Mouse (Mus musculus): ENCODE measurements around the gene Snap23.

Snap23 gene

DNA sequence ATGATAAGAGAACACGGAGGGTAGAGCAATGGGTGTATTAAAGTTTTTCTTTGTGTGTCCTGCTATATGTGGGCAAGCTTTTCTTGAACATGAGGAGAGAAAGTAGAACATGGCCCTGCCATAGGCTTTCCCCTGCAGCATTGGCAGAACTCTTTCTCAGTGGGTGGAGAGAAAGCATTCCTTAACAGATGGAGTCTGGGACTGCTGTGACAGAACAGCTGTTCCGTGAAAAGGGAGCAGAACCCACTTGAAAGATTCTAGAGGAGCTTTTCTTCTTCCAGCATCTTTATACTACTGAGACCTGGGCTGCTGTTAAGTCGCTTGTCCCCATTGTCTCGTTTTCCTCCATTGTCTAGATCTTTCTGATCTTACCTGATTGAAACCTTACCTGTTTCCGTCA lies 22.3 kb downstream of the Snap23 start:
- DNase-seq, result no peak

GRCm38 (mm10) chr2:120592227-120592626 lies 24.8 kb downstream of the Snap23 start:
- DNase-seq, result no peak

DNA sequence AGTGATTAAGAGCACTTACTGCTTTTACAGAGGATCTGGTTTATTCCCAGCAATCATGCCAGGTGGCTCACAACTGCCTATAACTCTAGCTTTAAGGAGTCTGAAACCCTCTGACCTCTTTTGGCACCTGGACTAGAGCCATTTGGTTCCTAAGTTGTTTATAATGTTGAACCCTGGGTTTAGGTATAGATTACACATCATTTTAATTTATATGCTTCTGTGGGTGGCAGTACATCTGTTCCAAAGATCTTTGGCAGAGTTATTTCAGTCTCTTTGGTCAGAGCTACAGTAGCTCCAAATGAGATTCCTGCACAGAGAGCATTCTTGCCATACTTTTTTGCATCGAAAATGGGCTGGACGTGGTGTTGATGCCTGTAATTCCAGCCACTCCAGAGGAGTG lies 30.3 kb downstream of the Snap23 start:
- DNase-seq, result no peak

- no peak for DNase-seq
Measured at GRCm38 (mm10) chr2:120599506-120599905, 32.0 kb downstream of the Snap23 start.

GRCm38 (mm10) chr2:120606021-120606690 lies 38.7 kb downstream of the Snap23 start:
- peak; percentile 36 for DNase-seq

- DNase-seq, result peak; percentile 95
Measured at GRCm38 (mm10) chr2:120608830-120609723, 41.6 kb downstream of the Snap23 start, which contains the start of the genes Haus2 and Lrrc57. TSS of gene Haus2 (plus strand) at chr2:120609383. TSS of gene Lrrc57 (minus strand) at chr2:120609520.

DNA sequence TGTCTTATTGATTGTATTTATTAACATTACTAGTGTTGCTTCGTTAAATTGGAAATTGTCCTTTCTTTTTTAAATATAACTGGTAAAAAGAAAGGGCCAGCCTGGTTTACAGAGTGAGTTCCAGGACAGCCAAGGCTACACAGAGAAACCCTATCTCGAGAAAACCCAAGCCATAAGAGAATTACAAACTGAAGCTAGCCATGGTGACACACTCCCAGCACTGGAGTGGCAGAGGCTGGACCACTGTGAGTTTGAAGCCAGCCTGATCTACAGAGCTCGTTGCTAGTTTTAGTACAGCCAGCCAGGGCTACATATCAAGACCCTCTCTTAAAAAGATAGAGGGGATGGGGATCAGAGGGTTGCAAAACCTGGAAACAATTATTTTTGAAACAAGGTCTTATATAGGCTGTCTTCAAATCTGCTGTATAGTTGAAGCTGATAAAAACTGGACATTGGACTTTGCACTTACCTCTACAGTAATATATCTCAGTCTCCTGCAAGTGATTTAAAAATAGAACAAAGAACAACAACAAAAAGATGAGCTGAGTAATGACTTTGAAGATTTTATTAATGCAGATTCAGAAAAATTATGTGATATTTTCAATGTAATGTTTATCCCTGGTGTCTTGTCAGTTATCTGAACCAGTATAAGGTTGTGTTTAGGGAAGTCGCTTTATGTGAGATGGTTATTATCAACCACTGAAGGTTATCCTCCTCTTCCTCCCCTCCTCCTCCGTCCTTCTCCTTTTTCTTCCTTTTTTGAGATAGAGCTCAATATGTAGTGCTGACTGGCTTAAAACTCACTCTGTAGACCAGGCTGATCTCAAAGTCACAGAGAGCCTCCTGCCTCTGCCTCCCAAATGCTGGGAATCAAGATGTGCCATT lies 49.0 kb downstream of the Snap23 start:
- DNase-seq, result no peak

DNA sequence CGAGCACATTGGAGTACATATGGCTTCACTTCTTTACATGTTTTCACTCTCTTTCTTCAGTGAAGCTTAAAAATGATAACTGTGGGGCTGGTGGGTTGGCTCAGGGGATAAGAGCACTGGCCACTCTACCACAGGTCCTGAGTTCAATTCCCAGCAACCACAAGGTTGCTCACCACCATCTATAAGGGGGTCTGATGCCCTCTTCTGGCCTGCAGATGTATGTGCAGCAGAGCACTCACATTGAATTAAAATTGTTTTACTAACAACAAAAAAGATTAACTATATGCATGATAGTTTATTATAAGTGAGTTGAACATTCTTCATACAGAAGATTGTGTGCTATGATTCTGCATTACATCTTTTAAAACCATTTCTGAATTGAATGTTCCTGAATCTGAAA lies 52.1 kb downstream of the Snap23 start:
- no peak for DNase-seq

GRCm38 (mm10) chr2:120622920-120623319 lies 55.4 kb downstream of the Snap23 start:
- no peak for DNase-seq

DNA sequence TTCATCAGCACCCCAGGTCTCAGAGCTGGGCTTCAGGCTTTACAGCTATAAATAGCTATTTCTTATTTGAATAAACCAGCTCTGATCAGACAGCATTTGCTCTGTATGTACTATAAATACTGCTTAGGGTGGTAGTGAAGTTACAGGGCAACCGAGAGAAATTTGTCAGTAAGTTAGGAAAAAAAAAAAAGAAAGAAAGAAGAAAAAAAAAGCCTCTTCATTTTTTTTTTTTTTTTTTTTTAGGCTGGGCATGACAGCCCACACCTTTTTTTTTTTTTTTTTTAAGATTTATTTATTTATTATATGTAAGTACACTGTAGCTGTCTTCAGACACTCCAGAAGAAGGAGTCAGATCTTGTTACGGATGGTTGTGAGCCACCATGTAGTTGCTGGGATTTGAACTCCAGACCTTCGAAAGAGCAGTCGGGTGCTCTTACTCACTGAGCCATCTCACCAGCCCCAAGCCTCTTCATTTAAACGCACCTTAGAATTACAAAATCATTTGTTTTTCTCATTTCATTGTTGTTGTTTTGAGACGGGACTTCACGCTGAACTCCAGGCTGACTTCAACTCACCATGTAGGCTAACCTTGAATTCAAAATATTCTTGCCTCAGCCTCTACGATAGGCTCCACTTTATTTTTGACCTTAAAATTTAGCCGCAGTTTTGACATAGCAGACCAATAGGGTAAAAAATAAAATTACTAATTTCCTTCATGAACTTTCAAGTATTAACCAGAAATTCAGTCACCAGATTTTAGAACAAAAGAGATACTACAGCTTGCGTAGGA lies 60.8 kb downstream of the Snap23 start:
- no peak for DNase-seq

DNA sequence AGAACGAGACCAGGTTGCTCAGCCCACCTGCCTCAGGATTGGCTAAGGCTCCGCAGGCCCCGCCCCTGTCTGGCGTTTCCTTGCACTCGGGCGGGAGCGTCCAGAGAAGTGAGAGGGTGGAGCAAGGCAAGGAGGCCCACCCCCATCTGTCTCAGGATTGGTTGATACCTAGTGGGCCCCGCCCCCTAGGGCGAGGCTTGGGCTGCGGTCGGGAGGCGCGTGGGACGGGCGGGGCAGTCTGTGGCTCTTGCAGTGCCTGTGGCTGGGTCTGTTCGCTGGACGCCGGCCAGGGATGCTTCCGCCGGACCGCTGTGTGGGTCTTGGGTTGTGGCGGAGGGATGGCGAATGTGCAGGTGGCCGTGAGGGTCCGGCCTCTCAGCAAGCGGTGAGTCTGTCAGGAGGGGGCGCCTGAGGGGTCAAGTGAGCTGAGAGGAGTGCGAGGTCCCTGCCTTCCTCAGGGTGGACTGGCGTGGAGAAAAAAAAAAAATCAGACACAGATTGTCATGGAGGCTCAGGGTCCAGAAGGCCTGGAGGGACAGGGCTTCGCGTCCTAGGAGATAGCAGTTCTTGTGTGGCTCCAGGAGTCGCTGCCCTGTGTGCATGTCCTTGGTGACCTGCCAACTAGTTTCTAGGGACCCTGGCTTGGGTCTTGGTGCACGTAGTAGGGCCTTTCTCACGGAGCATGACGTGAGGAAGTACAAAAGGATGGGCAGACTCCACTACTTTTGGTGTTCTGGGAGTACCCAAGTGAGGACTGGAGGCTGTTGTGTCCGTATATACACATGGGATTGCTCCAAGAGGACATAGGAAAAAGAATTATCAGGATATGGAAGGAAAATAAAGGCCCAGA lies 61.6 kb downstream of the Snap23 start, which contains the start of gene Stard9:
TSS of gene Stard9 (plus strand) at position 236 of the 850 bp plus-strand sequence.
- peak; percentile 100 for DNase-seq

- DNase-seq, result no peak
Measured at GRCm38 (mm10) chr2:120630246-120630645, 62.8 kb downstream of the Snap23 start.

DNA sequence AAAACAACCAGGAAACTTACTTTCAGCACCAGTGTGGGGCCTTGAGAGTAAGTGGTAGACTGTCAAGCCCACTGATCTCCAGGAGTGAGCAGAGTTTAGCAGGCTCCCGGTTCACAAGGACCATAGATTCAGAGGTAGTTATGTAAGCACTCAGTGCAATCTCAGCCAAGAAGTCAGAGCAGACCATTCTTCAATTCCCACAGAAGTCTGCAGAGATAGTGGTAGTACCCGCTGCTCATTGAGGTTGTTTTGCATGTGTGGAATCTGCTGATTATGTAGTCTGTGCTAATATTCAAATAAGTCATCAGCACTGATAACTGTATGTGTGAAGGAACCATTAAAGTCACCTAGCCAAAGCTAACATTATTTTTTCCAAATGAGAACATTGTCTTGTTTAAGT lies 63.2 kb downstream of the Snap23 start:
- no peak for DNase-seq

- no peak for DNase-seq
Measured at GRCm38 (mm10) chr2:120631521-120631920, 64.0 kb downstream of the Snap23 start.

GRCm38 (mm10) chr2:120631957-120632356 lies 64.5 kb downstream of the Snap23 start:
- peak; percentile 74 for DNase-seq

- DNase-seq, result no peak
Measured at GRCm38 (mm10) chr2:120640835-120641234, 73.4 kb downstream of the Snap23 start.

GRCm38 (mm10) chr2:120643836-120644235 lies 76.4 kb downstream of the Snap23 start:
- DNase-seq, result peak; percentile 86

- peak; percentile 80 for DNase-seq
Measured at GRCm38 (mm10) chr2:120646777-120647176, 79.3 kb downstream of the Snap23 start.
